Mouse (Mus musculus) E14TG2a.4 (cell line): ENCODE data around the gene Rnf2.

Source experiments
- CTCF ChIP-seq: conservative IDR thresholded peaks from 2 replicates; pipeline ENCODE4 v1.5.1; 2014; ENCODE audit warnings: low read length
- NANOG ChIP-seq: IDR thresholded peaks from 2 replicates; pipeline ENCODE4 v1.6.1; 2014; ENCODE audit warnings: borderline replicate concordance, low read length, mixed read lengths
- POU5F1 ChIP-seq: IDR thresholded peaks from 2 replicates; pipeline ENCODE4 v1.6.1; 2014; ENCODE audit warnings: low read length, borderline replicate concordance

DNA sequence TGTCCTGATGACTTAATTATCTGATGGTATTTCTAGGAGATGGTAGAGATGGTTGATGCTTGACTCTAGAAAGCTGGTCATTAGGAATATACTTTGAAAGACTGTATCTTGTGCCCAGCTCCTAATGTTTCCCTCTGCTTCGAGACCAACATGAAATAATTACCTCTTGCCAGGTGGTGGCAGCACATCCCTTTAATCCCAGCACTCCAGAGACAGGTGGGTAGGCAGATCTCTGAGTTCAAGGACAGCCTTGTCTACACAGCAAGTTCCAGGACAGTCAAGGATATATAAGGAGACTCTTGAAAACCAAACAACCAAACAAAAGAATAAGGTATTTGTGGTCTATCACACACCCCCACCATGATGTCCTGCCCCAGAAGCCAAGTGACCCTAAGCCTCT, 17.2 kb downstream of the Rnf2 start:
- no peak; the same call in 1 of the 2 replicates for TF ChIP-seq CTCF
- TF ChIP-seq POU5F1 = no peak
- TF ChIP-seq NANOG = no peak
